Mouse (Mus musculus) heart, postnatal 0 days (tissue): ENCODE results near the gene Ptpn13.

Experiments used
- CTCF ChIP-seq: IDR thresholded peaks from 2 replicates; pipeline ENCODE4 v1.5.1; 2016; ENCODE audit warnings: antibody characterized with exemption, control low read depth, low read depth
- EP300 ChIP-seq: IDR thresholded peaks from 2 replicates; pipeline ENCODE4 v1.6.1; 2016; ENCODE audit warnings: antibody characterized with exemption, low read depth

- TF ChIP-seq CTCF = no peak
- no peak for TF ChIP-seq EP300
These were observed 39.3 kb downstream of the Ptpn13 start for GRCm38 (mm10) chr5:103464329-103464728.
